Mouse (Mus musculus) thymus, adult 2 months (tissue): Measurements from ENCODE around the gene Arid2. TPM values are rescaled to one million over a fixed set of nuclear protein-coding genes. Genes with fewer than 3 reads are reported as not detected.

ENCODE experiments used
- DNase-seq: peaks from one replicate; pipeline ENCODE4 v3.0.0; 2021
- H3K27ac ChIP-seq: fragments of 200-500 bp; 2 replicates; pipeline ENCODE4 v1.5.1; 2012; ENCODE audit warnings: low read length, control low read depth; ENCODE audit not compliant: control insufficient read depth, insufficient read depth
- H3K27me3 ChIP-seq: fragments of 200-500 bp; 2 replicates; pipeline ENCODE4 v1.6.1; 2012; ENCODE audit warnings: mild to moderate bottlenecking, low read length, moderate library complexity, mixed read lengths; ENCODE audit not compliant: control insufficient read depth, insufficient read depth
- H3K36me3 ChIP-seq: fragments of 200-500 bp; 2 replicates; pipeline ENCODE4 v1.6.1; 2012; ENCODE audit warnings: mild to moderate bottlenecking, low read length, moderate library complexity; ENCODE audit not compliant: control insufficient read depth, insufficient read depth
- H3K4me1 ChIP-seq: fragments of 200-500 bp; replicated peaks from 2 replicates; pipeline ENCODE4 v1.6.1; 2012; ENCODE audit warnings: low read length; ENCODE audit not compliant: control insufficient read depth, insufficient read depth
- H3K4me3 ChIP-seq: fragments of 200-500 bp; 2 replicates; pipeline ENCODE4 v1.5.1; 2012; ENCODE audit warnings: mild to moderate bottlenecking, low read length, control low read depth, moderate library complexity; ENCODE audit not compliant: control insufficient read depth, insufficient read depth
- CTCF ChIP-seq: fragments of 200-500 bp; IDR thresholded peaks from 2 replicates; pipeline ENCODE4 v1.5.1; 2012; ENCODE audit warnings: mild to moderate bottlenecking, control low read depth, low read length, moderate library complexity, borderline replicate concordance; ENCODE audit not compliant: control insufficient read depth, poor library complexity, insufficient read depth; ENCODE audit errors: extremely low read depth
- POLR2A ChIP-seq: fragments of 200-500 bp; IDR thresholded peaks from 2 replicates; pipeline ENCODE4 v1.6.1; 2012; ENCODE audit warnings: mild to moderate bottlenecking, low read length, control low read depth, moderate library complexity; ENCODE audit not compliant: control insufficient read depth, poor library complexity, insufficient read depth; ENCODE audit errors: extremely low read depth
- WGBS: fragments of 180-500 bp; shearing (Covaris S2); methylation state at CpG from one replicate; pipeline ENCODE4 v1.1.7; 2018; 5-methylcytosine and 5-hydroxymethylcytosine counted together
- polyA plus RNA-seq: library from polyadenylated mRNA; depleted of rRNA; stranded (reverse); fragments of >200 nt; gene quantifications from 2 replicates; pipeline ENCODE4 v1.2.3, GENCODE M21; 2012

Arid2 gene
- polyA plus RNA-seq, 1 experiment, result 70.8 TPM

GRCm38 (mm10) chr15:96264614-96265013, 22.7 kb upstream of the Arid2 start:
- no peak for DNase-seq
- WGBS, result 96% methylated on average over 3 of the region's 3 CpGs
- TF ChIP-seq POLR2A (no peak), CTCF (no peak)
- Histone ChIP-seq H3K27me3 (no peaks in the 10 kb centered on the region), H3K4me3 (no peak overlapping the region), H3K4me1 (no peaks in the 10 kb centered on the region; the same call in 1 of the 2 replicates), H3K27ac (no peak overlapping the region), H3K36me3 (no peaks in the 10 kb centered on the region; the same call in none of the 2 replicates)

- no peak for DNase-seq
- no peak for TF ChIP-seq CTCF
- TF ChIP-seq POLR2A, result no peak
- Histone ChIP-seq H3K4me1 (peaks cover 9% of the 10 kb centered on the region), H3K36me3 (no peaks in the 10 kb centered on the region; the same call in none of the 2 replicates), H3K27me3 (no peaks in the 10 kb centered on the region), H3K4me3 (no peak overlapping the region), H3K27ac (no peak overlapping the region; the same call in 1 of the 2 replicates)
- WGBS, result 94% methylated on average over 9 of the region's 9 CpGs
Observed at GRCm38 (mm10) chr15:96267933-96268332, 19.4 kb upstream of the Arid2 start.

- TF ChIP-seq CTCF, result no peak
- no peak for TF ChIP-seq POLR2A
- H3K27ac ChIP-seq, result no peak overlapping the region
- 92% methylated on average over 9 of the region's 9 CpGs for WGBS
- no peak for DNase-seq
- no peak overlapping the region for H3K4me3 ChIP-seq
- no peaks in the 10 kb centered on the region; the same call in none of the 2 replicates for H3K36me3 ChIP-seq
- H3K27me3 ChIP-seq, result no peaks in the 10 kb centered on the region
- peaks cover 9% of the 10 kb centered on the region for H3K4me1 ChIP-seq
Observed at GRCm38 (mm10) chr15:96268610-96269009, 18.7 kb upstream of the Arid2 start.

GRCm38 (mm10) chr15:96269402-96269801, 17.9 kb upstream of the Arid2 start:
- TF ChIP-seq CTCF (no peak), POLR2A (no peak)
- Histone ChIP-seq H3K36me3 (no peaks in the 10 kb centered on the region; the same call in none of the 2 replicates), H3K4me3 (no peak overlapping the region), H3K27ac (no peak overlapping the region), H3K4me1 (peaks cover 9% of the 10 kb centered on the region), H3K27me3 (no peaks in the 10 kb centered on the region)
- DNase-seq, result no peak
- WGBS, result 94% methylated on average over 4 of the region's 4 CpGs

GRCm38 (mm10) chr15:96270272-96270880, 16.9 kb upstream of the Arid2 start:
- H3K27me3 ChIP-seq, result no peaks in the 10 kb centered on the region
- no peaks in the 10 kb centered on the region; the same call in none of the 2 replicates for H3K36me3 ChIP-seq
- no peak for TF ChIP-seq POLR2A
- TF ChIP-seq CTCF, result no peak
- 96% methylated on average over 10 of the region's 10 CpGs for WGBS
- H3K4me3 ChIP-seq, result no peak overlapping the region
- peaks cover 9% of the 10 kb centered on the region for H3K4me1 ChIP-seq
- DNase-seq, result no peak
- H3K27ac ChIP-seq, result no peak overlapping the region

- Histone ChIP-seq H3K27me3 (no peaks in the 10 kb centered on the region), H3K4me1 (peaks cover 18% of the 10 kb centered on the region), H3K36me3 (no peaks in the 10 kb centered on the region; the same call in 1 of the 2 replicates), H3K27ac (no peak overlapping the region), H3K4me3 (no peak overlapping the region)
- TF ChIP-seq CTCF, result no peak
- TF ChIP-seq POLR2A, result no peak
- WGBS, result 92% methylated on average over 11 of the region's 11 CpGs
- DNase-seq, result no peak
Observed at GRCm38 (mm10) chr15:96272356-96272755, 15.0 kb upstream of the Arid2 start.

GRCm38 (mm10) chr15:96274341-96274740, 13.0 kb upstream of the Arid2 start:
- no peaks in the 10 kb centered on the region for H3K27me3 ChIP-seq
- no peak for DNase-seq
- no peak overlapping the region for H3K27ac ChIP-seq
- peaks cover 4% of the 10 kb centered on the region for H3K36me3 ChIP-seq
- TF ChIP-seq CTCF (no peak), POLR2A (no peak)
- peaks cover 20% of the 10 kb centered on the region for H3K4me1 ChIP-seq
- WGBS, result 97% methylated on average over 2 of the region's 2 CpGs
- no peak overlapping the region for H3K4me3 ChIP-seq
